Mouse (Mus musculus): ENCODE data around the gene Tfip11. TPM values are rescaled to one million over a fixed set of nuclear protein-coding genes. Genes with fewer than 3 reads are reported as not detected.
"Not testable (repeated sequence)": the region's sequence is repeated elsewhere in the genome, so short reads cannot be mapped to it uniquely, and the experiment has no call there.

Tfip11 gene
- polyA plus RNA-seq, 1 experiment from 2014 or later, result 33.7 TPM

DNA sequence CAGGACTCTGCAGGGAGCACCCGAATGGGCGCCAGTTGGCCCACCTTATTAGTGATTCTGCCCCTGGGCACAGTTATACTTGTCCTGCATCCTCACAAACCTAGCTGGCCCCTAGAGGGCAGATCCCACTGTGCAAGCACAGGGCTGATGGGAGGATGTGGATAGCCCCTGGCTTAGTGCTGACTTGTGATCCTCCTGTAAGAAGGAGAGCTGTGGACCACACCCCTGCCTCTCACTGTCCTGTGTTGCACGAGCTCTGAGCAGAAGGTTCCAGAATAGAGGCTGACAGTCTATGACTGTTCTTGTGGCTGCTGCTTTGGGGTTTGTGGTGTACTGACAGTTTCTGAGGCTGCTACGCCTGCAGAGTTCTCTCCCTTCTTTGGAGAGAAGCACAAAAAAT lies 24.5 kb upstream of the Tfip11 start:
- Histone ChIP-seq H3K4me1 (replicated peaks; ENCODE audit: control insufficient read depth, insufficient read depth, low read length) (no peaks in the 10 kb centered on the region), H3K27me3 (ENCODE audit: control insufficient read depth, insufficient read depth, low read length) (no peaks in the 10 kb centered on the region), H3K27ac (ENCODE audit: low read depth, low read length) (no peak overlapping the region), H3K9me3 (ENCODE audit: control insufficient read depth, low read length) (no peaks in the 10 kb centered on the region), H3K36me3 (ENCODE audit: control insufficient read depth, insufficient read depth, low read length) (no peaks in the 10 kb centered on the region), H3K4me2 (ENCODE audit: low read depth, low read length, severe bottlenecking) (no peak overlapping the region), H3K4me3 (ENCODE audit: low read depth, low read length) (no peak overlapping the region), H3K9ac (ENCODE audit: low read length) (no peak overlapping the region)
- DNase-seq (ENCODE audit: low spot score) (no peak), ATAC-seq (replicated peaks; ENCODE audit: low FRiP score) (no peak)
- 81% methylated on average over 4 of the region's 4 CpGs for WGBS

DNA sequence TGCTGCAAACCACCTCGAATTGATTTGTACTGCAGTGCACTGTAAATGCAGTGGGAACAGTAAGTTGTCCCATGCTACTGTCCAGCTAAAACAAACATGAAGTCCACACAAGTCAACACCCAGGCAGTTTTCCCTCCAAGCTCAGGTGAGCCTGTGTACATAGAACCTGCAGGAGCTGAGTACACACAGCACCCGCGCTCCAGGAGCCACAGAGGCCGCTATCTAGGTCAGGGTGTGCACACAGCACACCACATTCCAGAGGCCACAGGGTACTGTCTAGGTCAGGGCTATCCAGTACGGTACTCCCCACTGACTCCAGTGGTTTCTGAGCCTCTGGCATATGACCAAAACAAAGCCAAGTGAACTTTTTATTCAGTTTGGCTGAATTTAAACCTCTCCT lies 23.8 kb upstream of the Tfip11 start:
- Histone ChIP-seq H3K36me3 (ENCODE audit: control insufficient read depth, insufficient read depth, low read length) (no peaks in the 10 kb centered on the region), H3K27ac (ENCODE audit: low read depth, low read length) (no peak overlapping the region), H3K4me3 (ENCODE audit: low read depth, low read length) (no peak overlapping the region), H3K4me2 (ENCODE audit: low read depth, low read length, severe bottlenecking) (no peak overlapping the region), H3K9me3 (ENCODE audit: control insufficient read depth, low read length) (no peaks in the 10 kb centered on the region), H3K27me3 (ENCODE audit: control insufficient read depth, insufficient read depth, low read length) (no peaks in the 10 kb centered on the region), H3K9ac (ENCODE audit: low read length) (no peak overlapping the region), H3K4me1 (replicated peaks; ENCODE audit: control insufficient read depth, insufficient read depth, low read length) (no peaks in the 10 kb centered on the region)
- no peak for DNase-seq (ENCODE audit: low spot score)
- WGBS, result 87% methylated on average over 5 of the region's 5 CpGs
- no peak for ATAC-seq (replicated peaks; ENCODE audit: low FRiP score)

DNA sequence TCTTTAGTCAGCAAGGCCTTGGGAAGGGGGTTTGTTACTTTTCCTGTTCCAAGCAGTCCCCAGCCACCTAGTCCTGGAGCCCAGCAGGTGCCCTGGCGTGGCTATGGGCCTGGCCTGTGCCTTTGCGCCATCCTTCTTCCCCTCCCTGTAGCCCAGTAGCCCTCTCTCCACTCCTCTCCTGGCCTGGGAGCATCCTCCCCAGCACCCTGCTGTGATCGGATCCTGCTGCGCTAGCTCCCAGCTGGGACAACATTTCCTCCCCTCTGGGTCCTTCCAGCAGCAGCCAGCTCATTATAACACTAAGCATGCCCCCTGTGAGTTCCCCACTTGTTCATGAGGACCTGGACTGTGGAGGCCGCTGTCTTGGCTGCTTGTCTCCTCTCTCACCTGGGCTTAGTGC lies 20.3 kb upstream of the Tfip11 start:
- no peak for DNase-seq (ENCODE audit: low spot score)
- no peaks in the 10 kb centered on the region for H3K9me3 ChIP-seq (ENCODE audit: control insufficient read depth, low read length)
- H3K9ac ChIP-seq (ENCODE audit: low read length), result no peak overlapping the region
- no peaks in the 10 kb centered on the region for H3K27me3 ChIP-seq (ENCODE audit: control insufficient read depth, insufficient read depth, low read length)
- no peaks in the 10 kb centered on the region for H3K4me1 ChIP-seq (replicated peaks; ENCODE audit: control insufficient read depth, insufficient read depth, low read length)
- H3K4me2 ChIP-seq (ENCODE audit: low read depth, low read length, severe bottlenecking), result no peak overlapping the region
- H3K4me3 ChIP-seq (ENCODE audit: low read depth, low read length), result no peak overlapping the region
- WGBS, result 75% methylated on average over 5 of the region's 5 CpGs
- H3K36me3 ChIP-seq (ENCODE audit: control insufficient read depth, insufficient read depth, low read length), result no peaks in the 10 kb centered on the region; the same call in 1 of the 2 replicates
- no peak overlapping the region for H3K27ac ChIP-seq (ENCODE audit: low read depth, low read length)
- no peak for ATAC-seq (replicated peaks; ENCODE audit: low FRiP score)

DNA sequence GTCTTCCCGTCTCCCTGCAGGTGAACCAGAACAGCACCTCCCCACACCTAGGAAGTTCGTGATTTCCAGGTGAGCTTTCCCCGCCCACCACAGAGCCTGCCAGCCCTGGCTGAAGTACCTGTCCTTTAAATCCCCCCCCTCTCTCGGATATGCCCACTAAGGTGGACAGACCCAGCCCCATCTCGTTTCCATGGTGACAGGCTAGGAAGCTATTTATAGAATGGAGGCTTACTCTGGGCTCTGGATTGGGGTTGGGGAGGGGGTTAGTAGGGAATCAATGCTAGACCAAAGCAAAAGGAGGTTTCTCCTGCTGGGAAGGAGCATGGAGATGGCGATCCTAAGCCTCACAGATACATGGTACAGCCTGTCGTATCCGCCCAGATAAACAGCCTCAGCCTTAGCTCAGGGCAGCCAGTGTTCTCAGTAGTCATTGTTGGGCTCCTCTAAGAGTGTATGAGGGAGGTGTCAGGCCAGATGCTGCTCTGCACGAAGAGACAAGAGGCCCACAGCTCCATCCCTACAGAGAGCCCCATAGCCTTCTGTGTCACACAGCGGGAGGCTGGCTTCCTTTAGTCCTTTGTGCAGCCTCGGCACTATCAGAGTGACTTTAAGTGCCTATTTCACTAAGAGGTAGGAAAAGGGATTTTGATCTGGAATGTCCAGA lies 12.8 kb upstream of the Tfip11 start:
- H3K36me3 ChIP-seq (ENCODE audit: control insufficient read depth, insufficient read depth, low read length), result no peaks in the 10 kb centered on the region; the same call in 1 of the 2 replicates
- DNase-seq (ENCODE audit: low spot score) (no peak), ATAC-seq (replicated peaks; ENCODE audit: low FRiP score) (no peak)
- H3K27ac ChIP-seq (ENCODE audit: low read depth, low read length), result no peak overlapping the region
- H3K4me2 ChIP-seq (ENCODE audit: low read depth, low read length, severe bottlenecking), result no peak overlapping the region
- no peaks in the 10 kb centered on the region; the same call in 1 of the 2 replicates for H3K4me1 ChIP-seq (replicated peaks; ENCODE audit: control insufficient read depth, insufficient read depth, low read length)
- H3K9ac ChIP-seq (ENCODE audit: low read length), result no peak overlapping the region
- no peaks in the 10 kb centered on the region for H3K27me3 ChIP-seq (ENCODE audit: control insufficient read depth, insufficient read depth, low read length)
- H3K4me3 ChIP-seq (ENCODE audit: low read depth, low read length), result no peak overlapping the region
- 58% methylated on average over 11 of the region's 11 CpGs for WGBS
- no peaks in the 10 kb centered on the region for H3K9me3 ChIP-seq (ENCODE audit: control insufficient read depth, low read length)

DNA sequence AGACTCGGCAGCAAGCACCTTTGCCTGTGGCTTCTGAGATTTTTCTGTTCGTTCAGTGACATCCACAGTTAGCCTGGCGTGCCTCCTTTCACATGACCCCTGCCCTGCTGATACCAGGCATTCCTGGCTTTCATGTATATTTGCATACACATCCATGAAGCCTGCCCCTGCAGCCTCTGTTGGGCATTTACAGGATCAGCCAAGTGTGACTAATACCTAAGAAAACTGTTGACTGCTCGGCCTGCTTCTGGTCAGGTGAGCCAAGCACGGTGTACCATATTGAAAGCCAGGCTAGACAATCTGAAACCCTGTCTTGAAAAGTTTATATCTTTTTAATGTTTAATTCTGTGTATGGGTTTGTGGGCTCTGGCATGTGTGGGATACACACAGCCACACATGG lies 9.7 kb upstream of the Tfip11 start:
- H3K9me3 ChIP-seq (ENCODE audit: control insufficient read depth, low read length), result no peaks in the 10 kb centered on the region
- no peak overlapping the region for H3K4me3 ChIP-seq (ENCODE audit: low read depth, low read length)
- H3K36me3 ChIP-seq (ENCODE audit: control insufficient read depth, insufficient read depth, low read length), result no peaks in the 10 kb centered on the region; the same call in 1 of the 2 replicates
- DNase-seq (ENCODE audit: low spot score), result no peak
- H3K27ac ChIP-seq (ENCODE audit: low read depth, low read length), result no peak overlapping the region
- H3K4me1 ChIP-seq (replicated peaks; ENCODE audit: control insufficient read depth, insufficient read depth, low read length), result no peaks in the 10 kb centered on the region; the same call in 1 of the 2 replicates
- 70% methylated on average over 5 of the region's 5 CpGs for WGBS
- ATAC-seq (replicated peaks; ENCODE audit: low FRiP score), result no peak
- H3K9ac ChIP-seq (ENCODE audit: low read length), result no peak overlapping the region
- no peak overlapping the region for H3K4me2 ChIP-seq (ENCODE audit: low read depth, low read length, severe bottlenecking)
- no peaks in the 10 kb centered on the region for H3K27me3 ChIP-seq (ENCODE audit: control insufficient read depth, insufficient read depth, low read length)

DNA sequence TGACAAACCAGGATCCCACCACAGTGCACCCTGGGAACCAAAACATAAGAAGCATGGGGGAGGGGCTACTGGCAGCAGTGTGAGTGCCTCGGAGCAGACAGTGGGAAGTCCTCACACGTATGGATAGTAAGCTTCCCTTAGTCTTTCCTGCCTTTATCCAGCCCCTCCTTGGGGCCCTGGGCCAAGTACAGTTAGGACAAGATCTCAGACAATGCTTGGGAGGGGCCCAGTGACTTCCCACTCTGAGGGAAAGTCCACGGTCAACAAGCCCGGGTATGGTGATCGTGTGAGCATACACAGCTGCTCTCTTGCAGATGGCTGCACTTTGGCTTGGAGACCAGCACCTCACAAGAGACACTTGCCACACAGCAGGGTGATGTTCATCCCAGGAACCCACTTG lies 8.8 kb upstream of the Tfip11 start:
- WGBS, result 75% methylated on average over 5 of the region's 5 CpGs
- Histone ChIP-seq H3K36me3 (ENCODE audit: control insufficient read depth, insufficient read depth, low read length) (no peaks in the 10 kb centered on the region; the same call in 1 of the 2 replicates), H3K9me3 (ENCODE audit: control insufficient read depth, low read length) (no peaks in the 10 kb centered on the region), H3K4me1 (replicated peaks; ENCODE audit: control insufficient read depth, insufficient read depth, low read length) (no peaks in the 10 kb centered on the region; the same call in 1 of the 2 replicates), H3K27ac (ENCODE audit: low read depth, low read length) (no peak overlapping the region), H3K27me3 (ENCODE audit: control insufficient read depth, insufficient read depth, low read length) (no peaks in the 10 kb centered on the region), H3K4me3 (ENCODE audit: low read depth, low read length) (no peak overlapping the region), H3K9ac (ENCODE audit: low read length) (no peak overlapping the region), H3K4me2 (ENCODE audit: low read depth, low read length, severe bottlenecking) (no peak overlapping the region)
- no peak for ATAC-seq (replicated peaks; ENCODE audit: low FRiP score)
- no peak for DNase-seq (ENCODE audit: low spot score)

DNA sequence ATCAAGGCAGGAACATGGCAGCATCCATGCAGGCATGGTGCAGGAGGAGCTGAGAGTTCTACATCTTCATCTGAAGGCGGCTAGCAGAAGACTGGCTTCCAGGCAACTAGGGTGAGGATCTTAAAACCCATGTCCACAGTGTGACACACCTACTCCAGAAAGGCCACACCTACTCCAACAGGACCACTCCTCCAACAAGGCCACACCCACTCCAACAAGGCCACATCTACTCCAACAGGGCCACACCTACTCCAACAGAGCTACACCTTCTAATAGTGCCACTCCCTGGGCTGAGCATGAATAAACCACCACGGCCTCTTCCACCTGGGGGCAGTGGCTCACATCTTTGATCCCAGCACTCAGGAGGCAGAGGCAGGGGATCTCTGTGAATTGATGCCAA lies 6.8 kb upstream of the Tfip11 start:
- 70% methylated on average over 2 of the region's 2 CpGs for WGBS
- DNase-seq (ENCODE audit: low spot score); H3K4me2 ChIP-seq (ENCODE audit: low read depth, low read length, severe bottlenecking); ATAC-seq (replicated peaks; ENCODE audit: low FRiP score); H3K4me1 ChIP-seq (replicated peaks; ENCODE audit: control insufficient read depth, insufficient read depth, low read length); H3K9me3 ChIP-seq (ENCODE audit: control insufficient read depth, low read length); H3K27me3 ChIP-seq (ENCODE audit: control insufficient read depth, insufficient read depth, low read length); H3K4me3 ChIP-seq (ENCODE audit: low read depth, low read length); H3K9ac ChIP-seq (ENCODE audit: low read length); H3K36me3 ChIP-seq (ENCODE audit: control insufficient read depth, insufficient read depth, low read length); H3K27ac ChIP-seq (ENCODE audit: low read depth, low read length): not testable (repeated sequence)

DNA sequence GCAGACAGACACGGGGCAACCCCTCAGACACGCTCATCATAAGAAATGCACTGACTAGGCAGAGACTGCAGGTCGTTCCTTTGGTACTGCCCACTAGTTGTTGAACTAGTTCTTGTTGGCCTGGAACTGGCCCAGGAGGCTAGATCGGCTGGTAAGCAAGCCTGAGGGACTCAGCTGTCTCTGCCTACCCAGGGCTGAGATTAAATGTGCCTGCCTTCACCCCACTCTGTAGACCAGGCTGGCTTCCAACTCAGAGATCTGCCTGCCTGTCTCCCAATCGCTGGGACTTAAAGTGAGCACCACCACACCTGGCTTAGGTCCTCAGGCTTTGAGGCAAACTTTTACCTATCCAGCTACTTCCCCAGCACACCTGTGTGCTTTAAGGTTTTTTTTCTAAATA lies 5.8 kb upstream of the Tfip11 start:
- H3K9ac ChIP-seq (ENCODE audit: low read length), result no peak overlapping the region
- no peak overlapping the region for H3K4me2 ChIP-seq (ENCODE audit: low read depth, low read length, severe bottlenecking)
- no peaks in the 10 kb centered on the region for H3K9me3 ChIP-seq (ENCODE audit: control insufficient read depth, low read length)
- no peak overlapping the region for H3K27ac ChIP-seq (ENCODE audit: low read depth, low read length)
- H3K4me3 ChIP-seq (ENCODE audit: low read depth, low read length), result no peak overlapping the region
- H3K36me3 ChIP-seq (ENCODE audit: control insufficient read depth, insufficient read depth, low read length), result no peaks in the 10 kb centered on the region
- WGBS, result 72% methylated on average over 5 of the region's 5 CpGs
- H3K27me3 ChIP-seq (ENCODE audit: control insufficient read depth, insufficient read depth, low read length), result no peaks in the 10 kb centered on the region
- no peak for DNase-seq (ENCODE audit: low spot score)
- H3K4me1 ChIP-seq (replicated peaks; ENCODE audit: control insufficient read depth, insufficient read depth, low read length), result no peaks in the 10 kb centered on the region
- no peak for ATAC-seq (replicated peaks; ENCODE audit: low FRiP score)

DNA sequence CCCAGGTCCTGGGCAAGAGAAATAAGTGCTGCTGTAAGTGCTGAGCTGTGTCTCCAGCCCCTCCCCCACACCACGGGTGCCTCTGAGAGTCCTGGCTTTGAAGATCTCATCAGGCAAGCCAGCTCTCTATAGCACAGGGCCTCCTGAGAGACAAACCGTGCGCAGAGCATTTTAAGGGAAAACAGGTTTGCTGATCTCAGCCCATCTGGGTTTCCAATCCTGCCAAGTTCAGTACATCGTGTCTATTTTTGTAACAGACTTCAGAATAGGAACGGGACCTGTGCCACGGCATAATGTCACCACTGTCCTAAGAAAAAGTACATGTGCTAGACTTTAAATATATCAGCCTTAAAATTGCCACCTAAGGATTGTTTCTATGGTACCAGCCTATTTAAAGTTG lies 5.2 kb upstream of the Tfip11 start:
- no peak for DNase-seq (ENCODE audit: low spot score)
- no peak overlapping the region for H3K9ac ChIP-seq (ENCODE audit: low read length)
- no peak for ATAC-seq (replicated peaks; ENCODE audit: low FRiP score)
- 78% methylated on average over 6 of the region's 6 CpGs for WGBS
- H3K4me3 ChIP-seq (ENCODE audit: low read depth, low read length), result no peak overlapping the region
- H3K36me3 ChIP-seq (ENCODE audit: control insufficient read depth, insufficient read depth, low read length), result no peaks in the 10 kb centered on the region
- no peaks in the 10 kb centered on the region for H3K9me3 ChIP-seq (ENCODE audit: control insufficient read depth, low read length)
- no peaks in the 10 kb centered on the region for H3K27me3 ChIP-seq (ENCODE audit: control insufficient read depth, insufficient read depth, low read length)
- H3K27ac ChIP-seq (ENCODE audit: low read depth, low read length), result no peak overlapping the region
- no peak overlapping the region for H3K4me2 ChIP-seq (ENCODE audit: low read depth, low read length, severe bottlenecking)
- H3K4me1 ChIP-seq (replicated peaks; ENCODE audit: control insufficient read depth, insufficient read depth, low read length), result no peaks in the 10 kb centered on the region
